Mouse (Mus musculus): ENCODE results near the gene C2cd4b. TPM values are rescaled to one million over a fixed set of nuclear protein-coding genes. Genes with fewer than 3 reads are reported as not detected.

The C2cd4b gene
- polyA plus RNA-seq, 1 experiment from 2014 or later: 1.7 TPM

DNA sequence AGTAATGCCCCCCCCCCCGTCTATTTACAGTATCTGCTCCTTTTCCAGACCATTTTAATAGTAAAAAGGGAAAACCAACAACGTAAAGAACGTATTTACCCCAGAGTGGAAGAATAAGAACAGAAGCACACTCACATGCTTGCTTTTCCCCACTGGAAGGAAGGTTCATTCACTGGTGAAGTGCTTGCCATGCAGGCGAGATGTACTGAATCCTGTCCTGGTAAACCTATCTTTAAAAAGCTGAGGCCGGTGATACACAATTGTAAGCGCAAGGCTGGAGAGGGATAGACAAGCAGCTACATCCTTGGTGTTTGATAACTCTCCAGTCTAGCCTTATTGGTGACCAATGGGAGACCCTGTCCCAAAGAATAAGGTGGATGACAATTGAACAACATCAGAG, 1.8 kb downstream of the C2cd4b start:
- Histone ChIP-seq H3K27ac (ENCODE audit: low read depth) (no peak overlapping the region), H3K27me3 (ENCODE audit: insufficient read depth, low read length) (peaks cover 24% of the 10 kb centered on the region), H3K4me2 (peak overlapping the region; percentile 93), H3K9me3 (ENCODE audit: low read depth, low read length) (no peaks in the 10 kb centered on the region), H3K4me3 (ENCODE audit: low read depth, low read length) (peak overlapping the region; percentile 61), H3K4me1 (ENCODE audit: insufficient read depth) (no peaks in the 10 kb centered on the region), H3K36me3 (ENCODE audit: insufficient read depth) (no peaks in the 10 kb centered on the region), H3K9ac (peak overlapping the region; percentile 56; the same call in 1 of the 2 replicates)
- WGBS: 61% methylated on average over 6 of the region's 6 CpGs
- DNase-seq: no peak
- no peak for TF ChIP-seq CTCF (IDR thresholded peaks at IDR 0.05; ENCODE audit: low read depth)
- no peak for ATAC-seq (ENCODE audit: insufficient read depth)

DNA sequence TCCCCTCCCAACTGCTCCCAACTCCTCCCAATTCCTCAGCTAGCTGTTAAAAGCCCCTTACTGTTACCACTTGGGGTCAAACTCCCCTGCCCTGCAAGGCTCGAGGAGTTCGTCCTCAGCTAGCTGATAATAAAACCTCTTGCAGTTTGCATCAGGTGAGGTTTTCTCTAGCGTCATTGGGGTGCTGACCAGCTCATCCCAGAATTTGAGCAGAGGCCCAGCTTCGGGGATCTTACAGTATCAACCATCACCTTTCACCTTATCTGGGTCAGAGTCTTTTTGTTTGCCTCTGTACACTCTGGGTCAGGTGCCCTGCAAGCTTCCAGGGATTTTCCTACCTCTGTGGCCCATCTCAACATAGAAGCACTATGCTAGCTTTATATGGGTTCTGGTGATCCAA, 4.1 kb downstream of the C2cd4b start:
- ATAC-seq (ENCODE audit: insufficient read depth) (no peak), DNase-seq (no peak)
- Histone ChIP-seq H3K36me3 (ENCODE audit: insufficient read depth) (no peaks in the 10 kb centered on the region), H3K4me3 (ENCODE audit: low read depth, low read length) (no peak overlapping the region), H3K27me3 (ENCODE audit: insufficient read depth, low read length) (peaks cover 23% of the 10 kb centered on the region), H3K9me3 (ENCODE audit: low read depth, low read length) (no peaks in the 10 kb centered on the region), H3K4me1 (ENCODE audit: insufficient read depth) (no peaks in the 10 kb centered on the region), H3K4me2 (no peak overlapping the region), H3K9ac (no peak overlapping the region), H3K27ac (ENCODE audit: low read depth) (no peak overlapping the region)
- TF ChIP-seq CTCF (IDR thresholded peaks at IDR 0.05; ENCODE audit: low read depth): no peak
- WGBS: 67% methylated on average over 4 of the region's 4 CpGs

DNA sequence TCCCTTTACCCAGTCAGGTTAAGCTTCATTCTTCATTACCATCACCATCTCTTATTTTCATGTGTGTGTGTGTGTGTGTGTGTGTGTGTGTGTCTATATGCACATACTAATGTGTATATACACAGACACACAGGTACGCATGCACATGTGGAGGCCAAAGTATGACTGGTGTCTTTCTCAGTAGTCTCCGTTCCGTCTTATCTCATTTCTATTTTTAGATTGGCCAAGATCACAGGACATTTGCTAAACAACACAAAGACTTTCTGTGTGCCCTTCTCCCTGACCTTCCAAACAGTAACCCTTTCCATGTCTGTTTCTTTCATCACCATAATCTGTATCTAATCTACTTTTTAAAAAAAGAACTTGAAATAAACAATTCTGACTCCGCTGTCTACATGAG, 7.2 kb downstream of the C2cd4b start:
- no peaks in the 10 kb centered on the region; the same call in 1 of the 2 replicates for H3K4me1 ChIP-seq (ENCODE audit: insufficient read depth)

DNA sequence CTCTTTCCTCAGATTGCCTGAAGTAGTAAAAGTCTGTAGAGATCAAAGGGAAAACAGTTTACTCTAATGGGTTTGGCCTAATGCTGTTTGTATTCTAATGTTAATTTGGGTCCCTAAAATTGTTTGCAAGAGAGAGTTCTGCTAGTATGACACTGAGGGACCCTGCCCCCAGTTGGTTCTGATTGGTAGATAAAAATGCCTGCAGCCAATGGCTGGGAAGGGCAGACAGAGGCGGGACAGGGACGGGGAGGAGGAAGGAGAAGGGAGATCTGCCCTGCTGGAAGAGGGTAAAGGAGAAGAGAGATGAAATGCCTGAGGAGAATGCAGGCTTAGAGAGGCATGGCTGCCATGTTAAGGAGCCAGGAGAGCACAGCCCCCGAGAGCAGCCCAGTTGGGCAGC, 7.7 kb downstream of the C2cd4b start:
- no peak overlapping the region for H3K4me3 ChIP-seq (ENCODE audit: low read depth, low read length)
- H3K9ac ChIP-seq: no peak overlapping the region
- 20% methylated on average over 3 of the region's 3 CpGs for WGBS
- no peak overlapping the region for H3K27ac ChIP-seq (ENCODE audit: low read depth)
- no peak; the same call in 1 of the 2 replicates for ATAC-seq (ENCODE audit: insufficient read depth)
- H3K4me2 ChIP-seq: no peak overlapping the region
- H3K9me3 ChIP-seq (ENCODE audit: low read depth, low read length): no peaks in the 10 kb centered on the region
- H3K36me3 ChIP-seq (ENCODE audit: insufficient read depth): no peaks in the 10 kb centered on the region
- peak; percentile 38 for DNase-seq
- no peaks in the 10 kb centered on the region; the same call in 1 of the 2 replicates for H3K4me1 ChIP-seq (ENCODE audit: insufficient read depth)
- H3K27me3 ChIP-seq (ENCODE audit: insufficient read depth, low read length): no peaks in the 10 kb centered on the region
- no peak for TF ChIP-seq CTCF (IDR thresholded peaks at IDR 0.05; ENCODE audit: low read depth)

More for the DNA sequence above, 7.2 kb downstream of the C2cd4b start:
- Histone ChIP-seq H3K9ac (no peak overlapping the region), H3K9me3 (ENCODE audit: low read depth, low read length) (no peaks in the 10 kb centered on the region), H3K36me3 (ENCODE audit: insufficient read depth) (no peaks in the 10 kb centered on the region), H3K4me2 (no peak overlapping the region), H3K4me3 (ENCODE audit: low read depth, low read length) (no peak overlapping the region), H3K27me3 (ENCODE audit: insufficient read depth, low read length) (no peaks in the 10 kb centered on the region), H3K27ac (ENCODE audit: low read depth) (no peak overlapping the region)
- DNase-seq (no peak), ATAC-seq (ENCODE audit: insufficient read depth) (no peak)
- TF ChIP-seq CTCF (IDR thresholded peaks at IDR 0.05; ENCODE audit: low read depth): no peak
- WGBS: 36% methylated on average over 4 of the region's 4 CpGs

DNA sequence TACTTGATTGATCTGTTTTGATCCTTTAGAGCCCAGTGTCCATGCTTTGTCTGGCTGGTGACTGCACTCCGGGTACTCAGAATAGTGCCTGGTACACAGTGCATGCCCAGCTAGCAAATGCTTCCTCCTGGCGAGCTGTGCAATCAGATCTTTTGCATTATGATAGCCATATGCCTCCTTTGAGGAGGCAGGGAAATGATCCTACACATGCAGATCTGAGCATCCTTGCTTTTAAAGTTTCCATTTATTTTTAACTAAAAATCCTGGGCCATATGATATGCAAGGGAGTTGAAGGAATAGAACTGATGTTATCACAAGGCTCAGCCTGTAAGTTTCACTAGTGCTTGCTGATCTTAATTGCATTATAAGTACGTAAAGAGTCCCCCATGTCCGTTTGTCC, 9.6 kb downstream of the C2cd4b start:
- ATAC-seq (ENCODE audit: insufficient read depth) (no peak), DNase-seq (no peak)
- TF ChIP-seq CTCF (IDR thresholded peaks at IDR 0.05; ENCODE audit: low read depth): no peak
- no peak overlapping the region for H3K4me3 ChIP-seq (ENCODE audit: low read depth, low read length)
- peaks cover 5% of the 10 kb centered on the region for H3K4me1 ChIP-seq (ENCODE audit: insufficient read depth)
- H3K36me3 ChIP-seq (ENCODE audit: insufficient read depth): no peaks in the 10 kb centered on the region
- WGBS: 74% methylated on average over 4 of the region's 4 CpGs
- H3K4me2 ChIP-seq: no peak overlapping the region
- H3K27me3 ChIP-seq (ENCODE audit: insufficient read depth, low read length): no peaks in the 10 kb centered on the region
- no peak overlapping the region for H3K27ac ChIP-seq (ENCODE audit: low read depth)
- no peaks in the 10 kb centered on the region for H3K9me3 ChIP-seq (ENCODE audit: low read depth, low read length)
- no peak overlapping the region for H3K9ac ChIP-seq

DNA sequence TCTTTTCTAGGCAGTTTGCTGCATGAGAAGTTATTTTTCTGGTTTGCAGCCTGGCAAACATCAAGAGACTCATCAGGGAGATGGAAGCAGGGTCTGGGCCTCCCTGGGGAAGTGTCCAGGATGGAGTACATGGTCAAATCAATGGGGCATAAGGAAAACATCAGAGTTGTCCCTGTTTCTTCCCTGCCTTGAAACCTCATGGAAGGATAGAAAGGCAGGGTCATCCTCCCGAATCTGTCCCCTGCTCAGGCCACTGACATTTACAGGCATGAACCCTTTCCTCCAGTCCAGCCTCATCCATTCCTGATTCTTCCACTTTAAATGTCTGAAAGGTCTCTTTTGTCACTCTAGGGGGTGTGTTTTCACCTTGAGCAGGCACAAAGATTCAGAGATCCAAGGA, 10.2 kb downstream of the C2cd4b start:
- no peaks in the 10 kb centered on the region for H3K36me3 ChIP-seq (ENCODE audit: insufficient read depth)
- H3K4me2 ChIP-seq: no peak overlapping the region
- no peak overlapping the region for H3K4me3 ChIP-seq (ENCODE audit: low read depth, low read length)
- no peak overlapping the region for H3K9ac ChIP-seq
- DNase-seq: no peak
- H3K27ac ChIP-seq (ENCODE audit: low read depth): no peak overlapping the region
- TF ChIP-seq CTCF (IDR thresholded peaks at IDR 0.05; ENCODE audit: low read depth): no peak
- 94% methylated on average over 1 of the region's 1 CpGs for WGBS
- peaks cover 5% of the 10 kb centered on the region for H3K4me1 ChIP-seq (ENCODE audit: insufficient read depth)
- H3K27me3 ChIP-seq (ENCODE audit: insufficient read depth, low read length): no peaks in the 10 kb centered on the region
- no peaks in the 10 kb centered on the region for H3K9me3 ChIP-seq (ENCODE audit: low read depth, low read length)
- no peak for ATAC-seq (ENCODE audit: insufficient read depth)

DNA sequence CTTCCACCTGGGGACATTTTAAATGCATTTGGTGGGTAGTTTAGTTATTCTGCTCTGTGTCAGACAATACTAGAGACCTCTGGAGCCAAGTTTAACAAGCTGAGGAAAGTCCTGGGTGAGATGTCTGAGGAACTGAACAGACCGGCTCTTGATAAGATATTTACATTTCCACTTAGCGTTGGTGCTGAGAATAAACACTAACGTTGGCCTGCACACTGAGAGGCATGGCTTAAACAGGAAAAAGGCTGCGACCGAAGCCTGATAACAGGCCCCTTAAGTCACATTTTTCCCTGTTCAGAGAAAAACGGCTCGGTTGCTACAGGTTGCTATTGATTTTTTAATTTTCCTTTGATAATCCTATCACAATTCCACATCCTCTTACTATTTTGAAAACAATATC, 12.1 kb downstream of the C2cd4b start:
- 13% methylated on average over 7 of the region's 7 CpGs for WGBS
- Histone ChIP-seq H3K4me1 (ENCODE audit: insufficient read depth) (peaks cover 5% of the 10 kb centered on the region), H3K27me3 (ENCODE audit: insufficient read depth, low read length) (no peaks in the 10 kb centered on the region), H3K27ac (ENCODE audit: low read depth) (peak overlapping the region; percentile 81), H3K36me3 (ENCODE audit: insufficient read depth) (no peaks in the 10 kb centered on the region), H3K4me3 (ENCODE audit: low read depth, low read length) (no peak overlapping the region), H3K9me3 (ENCODE audit: low read depth, low read length) (no peaks in the 10 kb centered on the region), H3K9ac (no peak overlapping the region), H3K4me2 (0 out of 2 replicates have a peak overlapping the region, but pooled peaks have one; percentile 3)
- ATAC-seq (ENCODE audit: insufficient read depth): peak; percentile 73; the same call in 1 of the 2 replicates
- DNase-seq: peak; percentile 71
- TF ChIP-seq CTCF (IDR thresholded peaks at IDR 0.05; ENCODE audit: low read depth): no peak

DNA sequence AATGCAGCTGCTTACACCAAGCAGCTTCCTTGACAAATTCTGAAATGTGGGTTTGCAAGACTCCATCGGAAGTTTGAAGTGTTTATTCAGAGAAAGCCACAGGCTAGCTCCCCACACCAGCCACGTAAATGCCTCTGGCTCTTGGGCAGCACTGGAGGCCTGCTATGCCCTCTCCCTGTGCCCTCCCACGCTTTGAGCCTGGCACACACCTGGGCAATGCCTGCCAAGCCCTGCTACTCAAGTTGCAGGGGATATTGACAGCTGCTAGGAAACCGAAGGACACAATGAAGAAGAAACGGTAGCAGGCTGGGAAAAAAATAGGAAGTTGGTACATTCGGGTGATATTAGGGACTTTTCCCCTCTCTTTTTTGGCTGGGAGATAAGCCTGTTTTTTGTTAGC, 15.0 kb downstream of the C2cd4b start:
- H3K36me3 ChIP-seq (ENCODE audit: insufficient read depth): no peaks in the 10 kb centered on the region
- no peak overlapping the region for H3K27ac ChIP-seq (ENCODE audit: low read depth)

More for the DNA sequence above, 15.0 kb downstream of the C2cd4b start:
- Histone ChIP-seq H3K9me3 (ENCODE audit: low read depth, low read length) (no peaks in the 10 kb centered on the region), H3K4me2 (no peak overlapping the region), H3K9ac (no peak overlapping the region), H3K4me1 (ENCODE audit: insufficient read depth) (peaks cover 5% of the 10 kb centered on the region), H3K27me3 (ENCODE audit: insufficient read depth, low read length) (no peaks in the 10 kb centered on the region), H3K4me3 (ENCODE audit: low read depth, low read length) (no peak overlapping the region)
- no peak for ATAC-seq (ENCODE audit: insufficient read depth)
- TF ChIP-seq CTCF (IDR thresholded peaks at IDR 0.05; ENCODE audit: low read depth): no peak
- 51% methylated on average over 6 of the region's 6 CpGs for WGBS
- no peak for DNase-seq
